Mouse (Mus musculus) kidney, embryonic 16.5 days (tissue): ENCODE data around the gene Fnbp1l. TPM values are rescaled to one million over a fixed set of nuclear protein-coding genes. Genes with fewer than 3 reads are reported as not detected.

Experiments used
- ATAC-seq: fragments of 200-750 bp; cut with Nextera tagmentation; 2 replicates; pipeline ENCODE4 v1.8.0; 2017; ENCODE audit warnings: moderate TSS enrichment; ENCODE audit not compliant: low FRiP score, low TSS enrichment
- H3K27ac ChIP-seq: fragments of 300-500 bp; sonication (generic); 2 replicates; pipeline ENCODE4 v1.5.1; 2014; ENCODE audit warnings: low read length
- H3K27me3 ChIP-seq: fragments of 300-500 bp; sonication (generic); 2 replicates; pipeline ENCODE4 v1.6.1; 2014; ENCODE audit warnings: low read length, control low read depth, mixed read lengths; ENCODE audit not compliant: insufficient read depth
- H3K36me3 ChIP-seq: fragments of 300-500 bp; sonication (generic); 2 replicates; pipeline ENCODE4 v1.6.1; 2014; ENCODE audit warnings: low read length, control low read depth, mixed read lengths; ENCODE audit not compliant: insufficient read depth
- H3K4me1 ChIP-seq: fragments of 300-500 bp; sonication (generic); 2 replicates; pipeline ENCODE4 v1.6.1; 2014; ENCODE audit warnings: low read length, control low read depth, mixed read lengths; ENCODE audit not compliant: insufficient read depth
- H3K4me2 ChIP-seq: fragments of 300-500 bp; sonication (generic); replicated peaks from 2 replicates; pipeline ENCODE4 v1.6.1; 2014; ENCODE audit warnings: low read depth, low read length
- H3K4me3 ChIP-seq: fragments of 300-500 bp; sonication (generic); 2 replicates; pipeline ENCODE4 v1.5.1; 2014; ENCODE audit warnings: mild to moderate bottlenecking, low read length
- H3K9ac ChIP-seq: fragments of 300-500 bp; sonication (generic); replicated peaks from 2 replicates; pipeline ENCODE4 v1.6.1; 2014; ENCODE audit warnings: low read length
- H3K9me3 ChIP-seq: fragments of 300-500 bp; sonication (generic); 2 replicates; pipeline ENCODE4 v1.6.1; 2016; ENCODE audit warnings: low read length, control low read depth
- WGBS: fragments of 180-500 bp; shearing (Covaris S2); extraction: QIAGEN DNeasy Blood & Tissue Kit; methylation state at CpG from one replicate; pipeline ENCODE4 v1.1.7; 2014; 5-methylcytosine and 5-hydroxymethylcytosine counted together
- polyA plus RNA-seq: library from polyadenylated mRNA; unstranded; fragments of >200 nt; fragmentation: Nextera tagmentation; extraction: Ambion mirVana; gene quantifications from 2 replicates; pipeline ENCODE4 v1.2.1, GENCODE M21; 2015

The Fnbp1l gene
- polyA plus RNA-seq, 1 experiment from 2014 or later: 41.4 TPM

GRCm38 (mm10) chr3:122539961-122540690, 79.4 kb downstream of the Fnbp1l start:
- WGBS: 66% methylated on average over 17 of the region's 17 CpGs
- Histone ChIP-seq H3K27ac (no peak overlapping the region), H3K4me2 (no peak overlapping the region), H3K9me3 (no peaks in the 10 kb centered on the region), H3K4me3 (no peak overlapping the region), H3K36me3 (peaks cover 62% of the 10 kb centered on the region), H3K4me1 (no peaks in the 10 kb centered on the region), H3K9ac (no peak overlapping the region), H3K27me3 (no peaks in the 10 kb centered on the region)
- ATAC-seq: no peak

DNA sequence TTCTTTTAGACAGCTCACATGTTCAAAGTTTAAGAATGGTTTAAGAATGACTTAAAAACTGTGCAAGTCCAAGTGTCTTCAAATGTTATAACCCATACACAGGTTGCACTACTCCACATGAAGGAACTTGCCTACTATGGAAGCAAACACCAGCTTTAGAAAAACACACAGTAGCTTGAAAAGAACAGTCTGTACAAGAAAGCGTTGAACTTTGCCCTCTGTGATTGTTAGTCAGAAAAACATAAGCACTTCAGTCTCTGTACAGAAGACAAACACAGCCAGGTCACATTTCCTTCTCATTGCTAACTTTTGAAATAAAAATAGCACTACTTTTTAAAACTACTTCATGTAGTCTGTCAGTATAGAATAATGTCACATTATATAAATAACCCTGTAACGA, 80.7 kb downstream of the Fnbp1l start:
- ATAC-seq: no peak

GRCm38 (mm10) chr3:122535938-122536703, 83.4 kb downstream of the Fnbp1l start:
- WGBS: 83% methylated on average over 8 of the region's 8 CpGs
- Histone ChIP-seq H3K9me3 (no peaks in the 10 kb centered on the region), H3K4me3 (no peak overlapping the region), H3K4me2 (no peak overlapping the region), H3K27ac (no peak overlapping the region), H3K36me3 (peaks cover 35% of the 10 kb centered on the region), H3K4me1 (no peaks in the 10 kb centered on the region), H3K9ac (no peak overlapping the region), H3K27me3 (no peaks in the 10 kb centered on the region)
- ATAC-seq: no peak

More for the DNA sequence above, 80.7 kb downstream of the Fnbp1l start:
- Histone ChIP-seq H3K4me3 (no peak overlapping the region), H3K9me3 (no peaks in the 10 kb centered on the region), H3K36me3 (peaks cover 51% of the 10 kb centered on the region), H3K4me1 (no peaks in the 10 kb centered on the region), H3K27me3 (no peaks in the 10 kb centered on the region), H3K27ac (no peak overlapping the region), H3K4me2 (no peak overlapping the region), H3K9ac (no peak overlapping the region)
- WGBS: 76% methylated on average over 2 of the region's 2 CpGs

- Histone ChIP-seq H3K4me3 (no peak overlapping the region), H3K27me3 (no peaks in the 10 kb centered on the region), H3K27ac (no peak overlapping the region), H3K36me3 (peaks cover 14% of the 10 kb centered on the region), H3K9ac (no peak overlapping the region), H3K4me1 (no peaks in the 10 kb centered on the region), H3K9me3 (peaks cover 3% of the 10 kb centered on the region; the same call in 1 of the 2 replicates), H3K4me2 (no peak overlapping the region)
- WGBS: 89% methylated on average over 3 of the region's 3 CpGs
- ATAC-seq: no peak
Measured at GRCm38 (mm10) chr3:122528477-122528876, 91.0 kb downstream of the Fnbp1l start.

- no peaks in the 10 kb centered on the region for H3K9me3 ChIP-seq
- WGBS: 36% methylated on average over 1 of the region's 1 CpGs
- H3K4me1 ChIP-seq: peaks cover 24% of the 10 kb centered on the region
- H3K4me2 ChIP-seq: no peak overlapping the region
- H3K27me3 ChIP-seq: no peaks in the 10 kb centered on the region
- H3K36me3 ChIP-seq: no peaks in the 10 kb centered on the region; the same call in 1 of the 2 replicates
- H3K27ac ChIP-seq: no peak overlapping the region
- no peak for ATAC-seq
- H3K9ac ChIP-seq: no peak overlapping the region
- H3K4me3 ChIP-seq: no peak overlapping the region
Measured at GRCm38 (mm10) chr3:122521294-122521693, 98.2 kb downstream of the Fnbp1l start.

DNA sequence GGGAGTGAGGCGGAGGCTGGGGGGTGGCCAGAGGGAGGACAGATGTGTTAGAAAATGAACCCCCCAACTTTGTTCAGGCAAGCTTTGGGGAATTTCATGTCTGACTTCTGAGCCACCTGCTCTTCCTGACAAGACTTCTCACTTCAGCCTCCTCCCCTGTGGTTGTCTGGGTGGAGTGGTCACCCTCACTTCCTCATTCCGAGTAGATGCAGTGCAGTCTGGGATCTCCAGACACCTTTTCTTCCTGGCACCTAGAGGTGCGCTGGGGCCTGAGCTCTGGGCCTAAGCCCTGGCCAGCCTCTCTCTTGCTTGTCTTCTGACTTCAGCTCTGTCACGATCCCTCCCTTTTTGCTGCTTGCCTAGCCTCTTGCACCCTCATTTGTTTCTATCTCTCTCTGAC, 98.6 kb downstream of the Fnbp1l start:
- Histone ChIP-seq H3K36me3 (no peaks in the 10 kb centered on the region), H3K4me1 (peaks cover 26% of the 10 kb centered on the region)
- ATAC-seq: no peak

DNA sequence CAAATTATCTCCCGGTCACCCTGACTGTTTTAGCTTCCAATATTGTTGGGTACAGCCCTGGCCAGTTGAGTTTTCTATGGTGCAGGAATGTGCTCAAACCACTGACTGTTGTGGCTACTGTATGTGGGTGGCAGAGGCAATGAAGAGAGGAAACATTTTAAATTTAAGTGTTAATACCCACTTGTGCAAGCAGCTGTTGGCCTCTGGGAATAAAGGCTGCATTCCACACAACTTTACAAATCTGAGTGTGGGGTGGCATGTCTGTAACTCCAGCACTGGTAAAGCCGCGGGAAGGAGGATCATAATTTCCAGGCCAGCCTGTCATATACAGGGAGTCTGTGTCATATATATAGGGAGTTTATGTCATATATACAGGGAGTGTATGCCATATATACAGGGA, 99.2 kb downstream of the Fnbp1l start:
- ATAC-seq: no peak
- H3K4me2 ChIP-seq: no peak overlapping the region
- WGBS: 75% methylated on average over 3 of the region's 3 CpGs

More for the DNA sequence above, 98.6 kb downstream of the Fnbp1l start:
- Histone ChIP-seq H3K27me3 (no peaks in the 10 kb centered on the region), H3K4me3 (no peak overlapping the region), H3K9ac (no peak overlapping the region), H3K4me2 (no peak overlapping the region), H3K9me3 (no peaks in the 10 kb centered on the region), H3K27ac (no peak overlapping the region)
- 87% methylated on average over 4 of the region's 4 CpGs for WGBS

GRCm38 (mm10) chr3:122519082-122519481, 100.4 kb downstream of the Fnbp1l start:
- peak; percentile 3; the same call in 1 of the 2 replicates for ATAC-seq
- H3K36me3 ChIP-seq: no peaks in the 10 kb centered on the region
- WGBS: 39% methylated on average over 13 of the region's 13 CpGs
- H3K9ac ChIP-seq: no peak overlapping the region
- H3K9me3 ChIP-seq: no peaks in the 10 kb centered on the region
- H3K27ac ChIP-seq: no peak overlapping the region
- no peak overlapping the region for H3K4me3 ChIP-seq
- no peaks in the 10 kb centered on the region for H3K27me3 ChIP-seq
- H3K4me1 ChIP-seq: peaks cover 29% of the 10 kb centered on the region
- no peak overlapping the region for H3K4me2 ChIP-seq

More for the DNA sequence above, 99.2 kb downstream of the Fnbp1l start:
- peaks cover 26% of the 10 kb centered on the region for H3K4me1 ChIP-seq
- H3K9ac ChIP-seq: no peak overlapping the region
- no peaks in the 10 kb centered on the region for H3K9me3 ChIP-seq
- no peaks in the 10 kb centered on the region for H3K36me3 ChIP-seq
- no peak overlapping the region for H3K27ac ChIP-seq
- no peak overlapping the region for H3K4me3 ChIP-seq
- no peaks in the 10 kb centered on the region for H3K27me3 ChIP-seq

GRCm38 (mm10) chr3:122518231-122518736, 101.2 kb downstream of the Fnbp1l start:
- Histone ChIP-seq H3K27ac (no peak overlapping the region), H3K36me3 (no peaks in the 10 kb centered on the region), H3K4me1 (peaks cover 29% of the 10 kb centered on the region), H3K27me3 (no peaks in the 10 kb centered on the region), H3K9me3 (no peaks in the 10 kb centered on the region), H3K9ac (no peak overlapping the region), H3K4me2 (no peak overlapping the region), H3K4me3 (no peak overlapping the region)
- WGBS: 31% methylated on average over 9 of the region's 9 CpGs
- ATAC-seq: no peak

DNA sequence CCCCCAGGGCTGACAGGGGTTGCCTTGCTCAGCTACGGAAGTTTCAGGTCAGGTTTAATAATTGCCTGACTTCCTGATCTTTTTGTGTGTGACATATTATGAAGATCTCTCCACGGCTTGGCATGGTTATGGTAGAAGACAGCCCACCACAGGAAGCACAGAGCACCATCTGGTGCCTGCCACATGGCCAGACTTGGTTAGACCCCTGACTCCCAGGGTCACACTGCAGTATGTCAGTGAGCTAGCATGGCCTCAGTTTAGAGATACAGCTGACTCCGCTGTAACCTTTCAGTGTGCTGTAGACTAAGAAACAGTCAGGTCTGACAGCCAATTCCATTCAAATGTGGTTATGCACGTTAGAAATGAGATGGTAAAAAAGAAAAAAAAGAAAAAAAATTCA, 101.8 kb downstream of the Fnbp1l start:
- H3K36me3 ChIP-seq: no peaks in the 10 kb centered on the region
- H3K4me3 ChIP-seq: no peak overlapping the region
- no peak overlapping the region for H3K4me2 ChIP-seq
- 37% methylated on average over 4 of the region's 4 CpGs for WGBS
- H3K9me3 ChIP-seq: no peaks in the 10 kb centered on the region
- peaks cover 29% of the 10 kb centered on the region for H3K4me1 ChIP-seq
- no peak overlapping the region for H3K27ac ChIP-seq
- H3K27me3 ChIP-seq: no peaks in the 10 kb centered on the region
- ATAC-seq: no peak
- no peak overlapping the region for H3K9ac ChIP-seq
